Mouse (Mus musculus) liver, embryonic 16.5 days (tissue): ENCODE results near the gene 6430531B16Rik. TPM values are rescaled to one million over a fixed set of nuclear protein-coding genes. Genes with fewer than 3 reads are reported as not detected.

Experiments
- ATAC-seq: fragments of 200-750 bp; cut with Nextera tagmentation; 2 replicates; pipeline ENCODE4 v1.8.0; 2017; ENCODE audit warnings: low read depth, mild to moderate bottlenecking, moderate number of reproducible peaks, moderate library complexity
- H3K27ac ChIP-seq: fragments of 300-500 bp; sonication (generic); 2 replicates; pipeline ENCODE4 v1.5.1; 2014; ENCODE audit warnings: mild to moderate bottlenecking, low read length
- H3K27me3 ChIP-seq: fragments of 300-500 bp; sonication (generic); 2 replicates; pipeline ENCODE4 v1.6.1; 2014; ENCODE audit warnings: low read depth, low read length, mixed read lengths; ENCODE audit not compliant: control insufficient read depth, insufficient read depth
- H3K36me3 ChIP-seq: fragments of 300-500 bp; sonication (generic); 2 replicates; pipeline ENCODE4 v1.6.1; 2014; ENCODE audit warnings: mild to moderate bottlenecking; ENCODE audit not compliant: control insufficient read depth, insufficient read depth
- H3K4me1 ChIP-seq: fragments of 300-500 bp; sonication (generic); 2 replicates; pipeline ENCODE4 v1.6.1; 2014; ENCODE audit warnings: low read depth, low read length, mixed read lengths; ENCODE audit not compliant: control insufficient read depth
- H3K4me2 ChIP-seq: fragments of 300-500 bp; sonication (generic); 2 replicates; pipeline ENCODE4 v1.6.1; 2014; ENCODE audit warnings: low read depth, low read length, mixed read lengths
- H3K4me3 ChIP-seq: fragments of 300-500 bp; sonication (generic); 2 replicates; pipeline ENCODE4 v1.5.1; 2014; ENCODE audit warnings: low read depth, mild to moderate bottlenecking, low read length
- H3K9ac ChIP-seq: fragments of 300-500 bp; sonication (generic); 2 replicates; pipeline ENCODE4 v1.6.1; 2014; ENCODE audit warnings: low read depth, low read length
- H3K9me3 ChIP-seq: fragments of 300-500 bp; sonication (generic); replicated peaks from 2 replicates; pipeline ENCODE4 v1.6.1; 2016; ENCODE audit warnings: low read length; ENCODE audit not compliant: control insufficient read depth
- WGBS: fragments of 180-500 bp; shearing (Covaris S2); extraction: QIAGEN DNeasy Blood & Tissue Kit; methylation state at CpG from one replicate; pipeline ENCODE4 v1.1.7; 2014; ENCODE audit not compliant: insufficient replicate concordance; 5-methylcytosine and 5-hydroxymethylcytosine counted together
- microRNA counts: library from miRNA; unstranded; fragments of <30 nt; microRNA quantifications from one replicate; lab custom pipeline; 2016
- microRNA-seq: library from miRNA; unstranded; fragments of <30 nt; microRNA quantifications from one replicate; pipeline ENCODE4, GENCODE M21; 2016
- polyA plus RNA-seq: library from polyadenylated mRNA; unstranded; fragments of >200 nt; fragmentation: Nextera tagmentation; extraction: Ambion mirVana; gene quantifications from 2 replicates; pipeline ENCODE4 v1.2.1, GENCODE M21; 2015

The 6430531B16Rik gene
- polyA plus RNA-seq, 1 experiment from 2014 or later, result not detected

DNA sequence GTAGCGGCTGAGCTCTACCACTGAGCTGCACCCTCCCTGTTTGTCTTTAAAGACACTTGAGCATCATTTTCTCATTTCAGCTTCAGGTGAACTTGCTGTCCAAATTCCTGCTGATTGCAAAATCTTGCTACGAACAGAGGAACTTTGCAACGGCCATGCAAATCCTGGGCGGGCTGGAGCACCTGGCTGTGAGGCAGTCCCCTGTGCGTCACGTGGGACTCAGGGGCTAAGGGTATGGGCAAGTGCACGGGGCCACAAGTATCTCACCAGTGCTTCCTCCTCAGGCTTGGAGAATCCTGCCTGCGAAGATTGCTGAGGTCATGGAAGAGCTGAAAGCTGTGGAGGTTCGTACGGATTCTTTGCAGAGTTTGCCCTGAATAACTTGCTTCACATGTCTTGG is 41.9 kb downstream of the 6430531B16Rik start:
- Histone ChIP-seq H3K9me3 (no peaks in the 10 kb centered on the region), H3K27ac (no peak overlapping the region), H3K27me3 (peaks cover 2% of the 10 kb centered on the region), H3K36me3 (no peaks in the 10 kb centered on the region), H3K4me1 (no peaks in the 10 kb centered on the region), H3K4me3 (no peak overlapping the region), H3K9ac (no peak overlapping the region), H3K4me2 (no peak overlapping the region)
- ATAC-seq, result no peak
- WGBS, result 59% methylated on average over 10 of the region's 10 CpGs

DNA sequence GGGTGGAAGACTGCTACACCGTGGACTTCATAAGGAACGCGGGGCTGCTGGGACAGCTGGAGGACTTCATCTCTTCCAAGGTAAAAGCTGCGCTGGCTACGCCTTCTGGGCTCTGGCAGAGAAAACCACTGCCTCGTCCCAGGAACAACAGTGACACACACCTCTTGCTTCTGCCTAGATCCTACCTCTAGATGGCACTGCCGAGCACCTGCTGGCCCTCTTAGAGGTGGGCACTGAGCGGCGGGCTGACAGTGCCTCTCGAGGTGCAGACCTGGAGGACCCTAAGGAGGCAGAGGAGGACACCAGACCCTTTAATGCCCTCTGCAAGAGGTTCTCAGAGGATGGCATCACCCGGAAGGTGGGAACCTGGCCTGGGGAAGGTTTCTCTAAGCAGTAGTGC is 47.8 kb downstream of the 6430531B16Rik start:
- Histone ChIP-seq H3K4me3 (no peak overlapping the region), H3K27ac (no peak overlapping the region), H3K9ac (no peak overlapping the region), H3K4me2 (no peak overlapping the region), H3K4me1 (no peaks in the 10 kb centered on the region), H3K9me3 (no peaks in the 10 kb centered on the region), H3K36me3 (no peaks in the 10 kb centered on the region), H3K27me3 (no peaks in the 10 kb centered on the region)
- ATAC-seq, result no peak
- WGBS, result 9% methylated on average over 11 of the region's 11 CpGs

MicroRNAs within 50 kb of the gene (microRNA counts, 519-probe panel; counts per million panel counts)
- 2,180 counts per million, percentile 36 among the panel's probes with 10 or more counts for microRNA mmu-miR-202-3p (lab: Ali Mortazavi, UCI)
- microRNA mmu-miR-202-5p (lab: Ali Mortazavi, UCI), result 2,443 counts per million, percentile 63 among the panel's probes with 10 or more counts

Small RNAs within 50 kb of the gene (microRNA-seq; reads per million reads assigned to microRNA genes)
- gene Mir202 (not detected), gene Mir7062 (not detected), gene mmu-mir-7686 (not detected)

Other genes with a start within 250 kb of the 6430531B16Rik start
- 0.12 TPM in 1 of 2 replicates, not detected in the other for gene Adgra1, start 144.6 kb downstream of the 6430531B16Rik start, polyA plus RNA-seq
- not detected in 2 replicates for gene Kndc1, start 84.1 kb downstream of the 6430531B16Rik start, polyA plus RNA-seq
- gene Utf1, start 35.0 kb downstream of the 6430531B16Rik start, polyA plus RNA-seq, result not detected in 2 replicates
- 1.6 and 1.8 TPM in 2 replicates for gene Adam8, start 13.8 kb upstream of the 6430531B16Rik start, polyA plus RNA-seq
- gene Zfp511, start 57.6 kb upstream of the 6430531B16Rik start, polyA plus RNA-seq, result 15.5 and 16.5 TPM in 2 replicates
- 22.2 and 23.3 TPM in 2 replicates for gene Tubgcp2, start 57.9 kb upstream of the 6430531B16Rik start, polyA plus RNA-seq
- not detected in 2 replicates for gene Msx3, start 70.3 kb upstream of the 6430531B16Rik start, polyA plus RNA-seq
- gene Caly, start 103.8 kb upstream of the 6430531B16Rik start, polyA plus RNA-seq, result not detected in 2 replicates
- gene Prap1, start 114.6 kb upstream of the 6430531B16Rik start, polyA plus RNA-seq, result 9.5 TPM in 1 of 2 replicates, not detected in the other
- 8.4 and 11.6 TPM in 2 replicates for gene Fuom, start 123.7 kb upstream of the 6430531B16Rik start, polyA plus RNA-seq
- gene Paox, start 137.0 kb upstream of the 6430531B16Rik start, polyA plus RNA-seq, result 11.0 and 14.3 TPM in 2 replicates
- gene Echs1, start 137.7 kb upstream of the 6430531B16Rik start, polyA plus RNA-seq, result 122 and 131 TPM in 2 replicates
- gene Mtg1, start 158.8 kb upstream of the 6430531B16Rik start, polyA plus RNA-seq, result 13.0 and 13.1 TPM in 2 replicates
- not detected in 2 replicates for gene Sprn, start 176.1 kb upstream of the 6430531B16Rik start, polyA plus RNA-seq
- not detected in 2 replicates for gene Olfr522, start 186.0 kb upstream of the 6430531B16Rik start, polyA plus RNA-seq
- not detected in 2 replicates for gene Olfr523, start 194.5 kb upstream of the 6430531B16Rik start, polyA plus RNA-seq
- not detected in 2 replicates for gene Olfr524, start 227.2 kb upstream of the 6430531B16Rik start, polyA plus RNA-seq
- 0.05 and 0.06 TPM in 2 replicates for gene Cd163l1, start 239.5 kb upstream of the 6430531B16Rik start, polyA plus RNA-seq